Mouse (Mus musculus): ENCODE measurements at regions not wholly inside any gene's neighbourhood (a gene's known extent, or its start where the extent isn't known, plus 50 kb on each side); places are given as distances from the start of the nearest gene placed in this dataset.

- no peak overlapping the region for H3K9ac ChIP-seq
- ATAC-seq (ENCODE audit: insufficient read depth, low FRiP score, low read depth) = no peak; the same call in 1 of the 2 replicates
- H3K4me1 ChIP-seq = no peaks in the 10 kb centered on the region
- no peaks in the 10 kb centered on the region for H3K36me3 ChIP-seq
- no peak overlapping the region for H3K27ac ChIP-seq
- WGBS = 38% methylated on average over 13 of the region's 13 CpGs
- no peaks in the 10 kb centered on the region for H3K9me3 ChIP-seq
- H3K4me3 ChIP-seq (replicated peaks) = no peak overlapping the region
- H3K4me2 ChIP-seq = no peak overlapping the region
- no peaks in the 10 kb centered on the region for H3K27me3 ChIP-seq (replicated peaks)
Measured at GRCm38 (mm10) chr1:90424066-90424821, 178.5 kb upstream of the Cops8 start.

- Histone ChIP-seq H3K27me3 (replicated peaks) (no peaks in the 10 kb centered on the region), H3K27ac (no peak overlapping the region)
Measured at GRCm38 (mm10) chr1:90428334-90428733, 174.4 kb upstream of the Cops8 start.

GRCm38 (mm10) chr1:90428774-90429173 is 174.0 kb upstream of the Cops8 start:
- Histone ChIP-seq H3K4me1 (no peaks in the 10 kb centered on the region), H3K27ac (no peak overlapping the region), H3K9me3 (no peaks in the 10 kb centered on the region), H3K27me3 (replicated peaks) (no peaks in the 10 kb centered on the region), H3K4me3 (replicated peaks) (no peak overlapping the region), H3K9ac (no peak overlapping the region), H3K4me2 (no peak overlapping the region), H3K36me3 (no peaks in the 10 kb centered on the region)
- WGBS = 79% methylated on average over 7 of the region's 7 CpGs
- ATAC-seq (ENCODE audit: insufficient read depth, low FRiP score, low read depth) = no peak

More at GRCm38 (mm10) chr1:90428334-90428733, 174.4 kb upstream of the Cops8 start:
- Histone ChIP-seq H3K4me2 (no peak overlapping the region), H3K36me3 (no peaks in the 10 kb centered on the region), H3K4me3 (replicated peaks) (no peak overlapping the region), H3K9me3 (no peaks in the 10 kb centered on the region), H3K4me1 (no peaks in the 10 kb centered on the region), H3K9ac (no peak overlapping the region)
- no peak for ATAC-seq (ENCODE audit: insufficient read depth, low FRiP score, low read depth)
- 90% methylated on average over 6 of the region's 6 CpGs for WGBS

- Histone ChIP-seq H3K4me2 (no peak overlapping the region), H3K4me1 (no peaks in the 10 kb centered on the region), H3K27ac (no peak overlapping the region), H3K9me3 (no peaks in the 10 kb centered on the region), H3K4me3 (replicated peaks) (no peak overlapping the region), H3K36me3 (no peaks in the 10 kb centered on the region), H3K27me3 (replicated peaks) (no peaks in the 10 kb centered on the region), H3K9ac (no peak overlapping the region)
- 81% methylated on average over 9 of the region's 9 CpGs for WGBS
- no peak for ATAC-seq (ENCODE audit: insufficient read depth, low FRiP score, low read depth)
Measured at GRCm38 (mm10) chr1:90430480-90430879, 172.3 kb upstream of the Cops8 start.

GRCm38 (mm10) chr1:90431783-90432182 is 171.0 kb upstream of the Cops8 start:
- WGBS = 55% methylated on average over 6 of the region's 6 CpGs
- no peaks in the 10 kb centered on the region for H3K9me3 ChIP-seq
- no peak for ATAC-seq (ENCODE audit: insufficient read depth, low FRiP score, low read depth)

GRCm38 (mm10) chr1:90433911-90434310 is 168.9 kb upstream of the Cops8 start:
- no peak overlapping the region for H3K27ac ChIP-seq
- H3K36me3 ChIP-seq = no peaks in the 10 kb centered on the region
- H3K4me1 ChIP-seq = no peaks in the 10 kb centered on the region
- no peaks in the 10 kb centered on the region for H3K9me3 ChIP-seq
- H3K27me3 ChIP-seq (replicated peaks) = no peaks in the 10 kb centered on the region
- no peak overlapping the region for H3K4me3 ChIP-seq (replicated peaks)
- H3K9ac ChIP-seq = no peak overlapping the region
- ATAC-seq (ENCODE audit: insufficient read depth, low FRiP score, low read depth) = no peak
- H3K4me2 ChIP-seq = no peak overlapping the region
- 71% methylated on average over 5 of the region's 5 CpGs for WGBS

More at GRCm38 (mm10) chr1:90431783-90432182, 171.0 kb upstream of the Cops8 start:
- Histone ChIP-seq H3K4me2 (no peak overlapping the region), H3K9ac (no peak overlapping the region), H3K36me3 (no peaks in the 10 kb centered on the region), H3K4me1 (no peaks in the 10 kb centered on the region), H3K27me3 (replicated peaks) (no peaks in the 10 kb centered on the region), H3K27ac (no peak overlapping the region), H3K4me3 (replicated peaks) (no peak overlapping the region)

- ATAC-seq (ENCODE audit: insufficient read depth, low FRiP score, low read depth) = no peak
- Histone ChIP-seq H3K4me2 (no peak overlapping the region), H3K4me1 (0 out of 2 replicates have a peak, but pooled peaks cover 4% of the 10 kb centered on the region), H3K27me3 (replicated peaks) (no peaks in the 10 kb centered on the region), H3K27ac (no peak overlapping the region; the same call in 1 of the 2 replicates), H3K36me3 (no peaks in the 10 kb centered on the region), H3K4me3 (replicated peaks) (no peak overlapping the region), H3K9me3 (no peaks in the 10 kb centered on the region), H3K9ac (no peak overlapping the region)
- 31% methylated on average over 1 of the region's 1 CpGs for WGBS
Measured at GRCm38 (mm10) chr1:90440638-90441037, 162.1 kb upstream of the Cops8 start.

- H3K27me3 ChIP-seq (replicated peaks) = no peaks in the 10 kb centered on the region
- no peak for ATAC-seq (ENCODE audit: insufficient read depth, low FRiP score, low read depth)
Measured at GRCm38 (mm10) chr1:90441134-90441868, 161.5 kb upstream of the Cops8 start.

GRCm38 (mm10) chr1:90442250-90443240 is 160.2 kb upstream of the Cops8 start:
- H3K9me3 ChIP-seq = no peaks in the 10 kb centered on the region
- H3K27ac ChIP-seq = no peak overlapping the region
- H3K4me3 ChIP-seq (replicated peaks) = no peak overlapping the region
- ATAC-seq (ENCODE audit: insufficient read depth, low FRiP score, low read depth) = no peak
- H3K4me2 ChIP-seq = no peak overlapping the region
- H3K9ac ChIP-seq = no peak overlapping the region
- no peaks in the 10 kb centered on the region for H3K36me3 ChIP-seq
- H3K4me1 ChIP-seq = 0 out of 2 replicates have a peak, but pooled peaks cover 4% of the 10 kb centered on the region
- WGBS = 48% methylated on average over 19 of the region's 19 CpGs
- H3K27me3 ChIP-seq (replicated peaks) = no peaks in the 10 kb centered on the region

More at GRCm38 (mm10) chr1:90441134-90441868, 161.5 kb upstream of the Cops8 start:
- no peaks in the 10 kb centered on the region for H3K9me3 ChIP-seq
- H3K4me1 ChIP-seq = 0 out of 2 replicates have a peak, but pooled peaks cover 4% of the 10 kb centered on the region
- 69% methylated on average over 10 of the region's 10 CpGs for WGBS
- no peaks in the 10 kb centered on the region for H3K36me3 ChIP-seq
- no peak overlapping the region; the same call in 1 of the 2 replicates for H3K27ac ChIP-seq
- H3K9ac ChIP-seq = no peak overlapping the region
- no peak overlapping the region for H3K4me3 ChIP-seq (replicated peaks)
- H3K4me2 ChIP-seq = no peak overlapping the region

GRCm38 (mm10) chr1:90449571-90450226 is 153.1 kb upstream of the Cops8 start:
- H3K9ac ChIP-seq = no peak overlapping the region
- no peak for ATAC-seq (ENCODE audit: insufficient read depth, low FRiP score, low read depth)
- H3K27ac ChIP-seq = no peak overlapping the region
- H3K4me1 ChIP-seq = no peaks in the 10 kb centered on the region; the same call in 1 of the 2 replicates
- H3K4me3 ChIP-seq (replicated peaks) = no peak overlapping the region
- H3K4me2 ChIP-seq = no peak overlapping the region
- H3K9me3 ChIP-seq = no peaks in the 10 kb centered on the region
- WGBS = 48% methylated on average over 7 of the region's 7 CpGs
- no peaks in the 10 kb centered on the region for H3K27me3 ChIP-seq (replicated peaks)
- H3K36me3 ChIP-seq = no peaks in the 10 kb centered on the region

GRCm38 (mm10) chr1:90451942-90452557 is 150.7 kb upstream of the Cops8 start:
- Histone ChIP-seq H3K4me3 (replicated peaks) (no peak overlapping the region), H3K36me3 (no peaks in the 10 kb centered on the region), H3K9ac (no peak overlapping the region), H3K27ac (no peak overlapping the region), H3K4me1 (no peaks in the 10 kb centered on the region; the same call in 1 of the 2 replicates), H3K9me3 (no peaks in the 10 kb centered on the region), H3K4me2 (no peak overlapping the region), H3K27me3 (replicated peaks) (no peaks in the 10 kb centered on the region)
- no peak for ATAC-seq (ENCODE audit: insufficient read depth, low FRiP score, low read depth)
- 66% methylated on average over 6 of the region's 6 CpGs for WGBS
